Mouse (Mus musculus): ENCODE data around the gene Trh. TPM values are rescaled to one million over a fixed set of nuclear protein-coding genes. Genes with fewer than 3 reads are reported as not detected.

Trh gene
- not detected for polyA plus RNA-seq (2014; fragmentation: Illumina TruSeq; extraction: RNeasy Lipid Tissue Mini Kit (QIAGEN cat#74804); ENCODE audit: low read depth, low replicate concordance)

DNA sequence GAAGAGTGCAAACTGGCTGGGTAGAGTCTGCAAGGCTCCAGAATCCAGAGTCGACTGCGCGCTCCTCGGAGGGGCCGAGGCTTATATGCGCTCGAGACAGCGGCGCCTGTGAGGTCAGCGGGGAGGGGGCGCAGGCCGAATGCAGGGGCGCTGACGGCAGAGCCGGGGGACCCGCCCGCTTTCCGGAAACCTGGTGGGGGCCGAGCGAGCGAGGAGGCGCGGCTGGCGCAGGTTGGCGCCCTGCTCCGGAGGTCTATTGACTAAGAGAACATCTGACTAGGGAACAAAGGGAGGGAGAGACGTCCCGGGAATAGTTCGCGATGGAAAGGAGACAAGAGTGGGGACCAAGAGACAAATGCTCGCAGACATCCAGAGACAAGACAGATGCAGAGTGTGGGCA, at the start of gene Trh:
TSS of gene Trh (minus strand) at position 60 of the 400 bp plus-strand sequence.

DNA sequence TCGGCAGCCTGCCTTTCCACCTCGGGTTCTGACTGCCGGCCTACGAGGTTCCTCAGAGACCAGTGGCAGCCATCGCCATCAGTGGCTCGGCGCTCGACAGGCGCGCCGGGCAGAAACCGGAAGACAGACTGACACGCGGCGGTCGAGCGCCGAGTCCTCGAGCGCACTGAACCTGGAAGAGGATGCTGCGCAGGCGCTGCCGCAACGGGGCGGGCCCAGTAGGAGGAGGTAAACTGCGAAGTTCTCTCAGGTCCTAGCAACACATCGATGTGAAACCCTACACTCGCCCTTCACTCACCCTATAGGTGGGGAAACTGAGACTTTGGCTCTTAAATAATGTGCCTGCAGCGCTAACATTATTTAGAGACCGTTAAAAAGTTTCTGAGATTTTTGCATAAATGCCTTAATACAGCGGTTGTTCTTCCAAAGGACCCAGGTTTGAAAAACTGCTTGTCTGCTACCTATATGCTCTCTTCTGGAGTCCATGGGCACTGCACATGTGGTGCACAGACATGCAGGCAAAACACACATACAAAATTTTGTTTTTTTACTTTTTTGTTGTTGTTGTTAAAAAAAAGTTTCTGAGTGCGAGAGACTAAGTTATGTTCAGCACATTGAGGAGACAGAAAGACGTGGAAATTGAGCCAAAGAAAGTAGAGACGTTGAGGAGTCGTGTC, 29.5 kb downstream of the Trh start, which contains the start of gene Rbsn:
TSS of gene Rbsn (minus strand) at position 153 of the 677 bp plus-strand sequence.

Other genes with a start within 250 kb of the Trh start
- 12.8 TPM for gene Nr2c2, start 153.3 kb downstream of the Trh start, polyA plus RNA-seq (2014; fragmentation: Illumina TruSeq; extraction: RNeasy Lipid Tissue Mini Kit (QIAGEN cat#74804); ENCODE audit: low read depth, low replicate concordance)
- 8.7 TPM for gene Mrps25, start 60.6 kb downstream of the Trh start, polyA plus RNA-seq (2014; fragmentation: Illumina TruSeq; extraction: RNeasy Lipid Tissue Mini Kit (QIAGEN cat#74804); ENCODE audit: low read depth, low replicate concordance)
- 5.8 TPM for gene Rbsn, start 29.7 kb downstream of the Trh start, polyA plus RNA-seq (2014; fragmentation: Illumina TruSeq; extraction: RNeasy Lipid Tissue Mini Kit (QIAGEN cat#74804); ENCODE audit: low read depth, low replicate concordance)